Mouse (Mus musculus) adipocyte (in vitro differentiated cells): ENCODE measurements at regions not wholly inside any gene's neighbourhood (a gene's known extent, or its start where the extent isn't known, plus 50 kb on each side); places are given as distances from the start of the nearest gene placed in this dataset.
A peak's percentile ranks its signal among the peaks of the same experiment; 100 is the strongest.
"Not testable (repeated sequence)": the region's sequence is repeated elsewhere in the genome, so short reads cannot be mapped to it uniquely, and the experiment has no call there.

Source experiments
- DNase-seq: peaks from one replicate; pipeline ENCODE4 v3.0.0-alpha.2; 2016; ENCODE audit warnings: low spot score

DNA sequence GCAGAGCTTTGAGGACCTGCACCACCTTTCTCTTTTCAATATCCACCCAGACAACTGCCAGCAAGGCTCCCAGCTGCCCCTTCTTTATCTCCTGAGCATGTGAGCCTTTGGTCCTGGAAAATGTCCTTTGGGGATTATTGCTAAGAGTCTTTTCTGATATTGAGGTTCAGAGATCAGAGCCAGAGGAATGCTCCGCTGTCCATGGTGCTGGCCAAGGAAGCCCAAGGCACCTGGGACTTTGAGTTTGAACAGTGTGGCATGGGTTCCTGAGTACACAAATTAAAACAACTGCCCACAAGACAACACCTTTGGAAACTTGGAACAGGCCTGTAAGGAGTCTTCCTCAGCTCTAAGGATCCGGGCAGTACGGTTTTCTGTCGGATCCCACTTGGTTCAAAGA, 52.6 kb upstream of the Slc28a3 start:
- peak; percentile 3 for DNase-seq

DNA sequence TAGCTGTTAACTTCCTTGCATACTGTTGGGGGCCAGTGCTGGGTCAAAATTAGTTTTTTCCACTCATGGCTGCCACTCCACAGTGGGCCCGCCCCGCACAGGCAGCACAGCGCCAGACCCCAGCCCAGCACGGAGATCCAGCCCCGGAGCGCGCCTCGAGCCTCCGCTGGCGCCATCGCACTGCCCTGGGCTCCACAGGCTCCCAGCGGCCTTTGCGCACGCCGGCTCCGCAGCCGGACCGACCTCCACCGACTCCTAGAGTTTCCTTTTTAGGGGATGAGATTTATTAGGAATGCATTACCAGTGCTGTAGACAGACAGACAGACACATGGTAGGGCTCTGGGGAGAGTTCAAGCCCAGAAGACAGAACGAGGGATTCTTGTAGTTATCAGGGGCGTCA, 58.0 kb upstream of the Slc28a3 start:
- DNase-seq = no peak

DNA sequence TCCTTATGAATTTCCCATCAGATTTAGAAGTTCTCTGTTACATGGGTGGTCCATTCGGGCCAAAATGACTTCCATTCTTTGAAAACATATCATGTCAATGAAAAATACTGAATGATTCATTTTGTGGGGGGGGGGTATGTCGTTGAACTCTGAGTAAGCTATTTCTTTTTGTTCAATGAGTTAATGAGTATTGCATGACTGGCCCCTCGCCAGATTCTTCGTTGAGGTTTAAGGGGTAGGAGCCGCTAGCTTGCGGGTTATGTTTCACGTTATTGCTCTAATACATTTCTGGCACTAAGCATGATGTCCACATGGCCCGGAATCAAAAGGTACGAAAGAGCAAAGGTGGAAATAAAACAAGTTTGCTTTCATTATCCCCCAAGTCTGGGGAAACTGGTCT, 59.5 kb upstream of the Slc28a3 start:
- no peak for DNase-seq

GRCm38 (mm10) chr13:58675611-58676010, 64.9 kb upstream of the Slc28a3 start:
- DNase-seq = not testable (repeated sequence)

DNA sequence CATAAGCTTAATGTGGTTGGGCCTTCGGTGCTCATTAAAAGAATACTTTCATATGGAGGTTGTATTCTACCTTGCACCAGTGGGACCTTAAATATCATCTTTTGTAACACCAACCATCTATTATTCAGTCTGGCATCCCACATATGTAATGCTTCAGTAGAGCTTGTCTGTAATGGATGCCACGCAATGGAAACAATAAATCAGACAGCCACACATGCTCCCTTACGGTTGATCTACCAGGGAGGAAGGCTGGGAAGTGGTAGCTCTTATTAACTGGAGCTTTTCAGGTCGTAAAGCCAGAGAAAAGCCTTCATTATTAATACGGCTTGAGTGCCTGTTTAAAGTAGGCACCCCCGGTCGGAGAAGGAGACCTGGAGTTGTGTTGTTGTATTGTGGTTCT, 66.8 kb upstream of the Slc28a3 start:
- no peak for DNase-seq

- no peak for DNase-seq
Observed at GRCm38 (mm10) chr13:58679663-58680062, 69.0 kb upstream of the Slc28a3 start.

- DNase-seq = no peak
Observed at GRCm38 (mm10) chr13:58686822-58687221, 76.1 kb upstream of the Slc28a3 start.

DNA sequence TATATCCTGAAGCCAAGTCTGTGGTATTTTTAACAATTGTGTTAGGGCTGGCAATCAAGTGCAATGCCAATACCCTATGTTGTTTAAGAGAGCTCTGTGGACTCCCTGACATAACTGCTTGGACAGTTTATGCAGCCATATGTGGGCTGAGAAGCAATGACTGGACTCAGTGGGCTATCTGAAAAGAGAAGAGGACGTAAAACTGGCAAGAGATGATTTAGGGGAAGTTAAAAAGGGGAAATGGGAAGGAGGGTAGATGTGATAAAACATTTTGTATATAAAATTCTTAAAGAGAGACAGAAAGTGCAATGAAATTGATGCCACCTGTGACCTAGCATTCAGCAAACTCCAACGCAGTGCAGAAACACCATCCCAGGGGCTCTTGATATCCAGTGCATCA, 76.9 kb upstream of the Slc28a3 start:
- DNase-seq = no peak

- DNase-seq = no peak
Observed at GRCm38 (mm10) chr13:58688249-58688648, 77.6 kb upstream of the Slc28a3 start.

DNA sequence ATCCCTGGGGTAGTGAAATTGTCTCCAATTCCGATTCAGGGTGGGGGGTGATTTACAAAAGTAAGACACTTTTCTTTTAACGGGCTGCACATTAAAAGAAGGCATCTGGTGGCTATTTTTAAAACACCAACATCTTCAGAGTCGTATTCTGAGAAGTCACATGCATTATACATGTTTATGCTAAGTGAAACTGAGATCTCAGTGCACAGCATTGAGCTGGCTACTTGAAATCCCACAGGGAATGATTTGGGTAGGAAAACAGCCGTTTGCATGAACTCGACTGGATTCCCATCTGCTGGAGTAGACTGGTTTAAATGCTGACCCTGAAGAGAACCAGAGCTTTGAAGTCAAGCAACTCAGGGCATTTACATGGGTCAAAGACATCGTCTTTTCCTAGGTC, 84.0 kb upstream of the Slc28a3 start:
- DNase-seq = no peak

DNA sequence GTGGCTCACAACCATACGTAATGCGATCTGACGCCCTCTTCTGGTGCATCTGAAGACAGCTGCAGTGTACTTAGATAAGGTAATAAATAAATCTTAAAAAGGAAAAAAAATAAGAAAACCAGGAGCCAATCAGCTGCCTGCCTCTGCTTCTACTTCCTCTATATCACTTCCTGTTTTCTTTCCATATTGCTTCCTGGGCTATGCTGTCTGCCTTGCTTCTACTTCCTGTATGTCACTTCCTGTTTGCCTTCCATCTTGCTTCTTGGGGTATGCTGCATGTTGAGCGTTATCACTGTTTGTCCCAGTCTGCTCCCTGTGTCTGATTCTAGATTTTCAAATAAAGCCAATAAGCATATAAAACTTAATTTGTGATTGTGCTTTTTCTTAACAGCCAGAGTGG, 85.3 kb upstream of the Slc28a3 start:
- DNase-seq = no peak

DNA sequence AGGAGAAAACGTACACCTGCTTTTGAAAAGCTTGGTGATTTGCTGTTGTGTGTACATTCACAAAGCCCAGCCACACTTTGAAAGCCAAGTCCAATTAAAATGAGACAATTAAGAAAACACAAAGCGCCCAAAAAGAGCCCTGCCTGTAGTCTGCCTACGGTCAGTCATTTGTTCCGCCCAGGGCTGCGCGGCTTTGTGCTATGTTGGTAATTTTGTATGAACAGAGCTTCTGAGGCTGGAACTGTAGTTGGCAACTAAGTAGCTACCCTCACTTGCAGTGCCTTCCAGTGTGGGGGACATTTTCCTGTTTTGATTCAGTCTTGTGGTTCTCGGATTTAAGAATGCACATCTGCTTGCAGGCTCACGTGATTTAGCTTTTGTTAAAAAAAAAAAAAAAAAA, 89.3 kb upstream of the Slc28a3 start:
- no peak for DNase-seq

DNA sequence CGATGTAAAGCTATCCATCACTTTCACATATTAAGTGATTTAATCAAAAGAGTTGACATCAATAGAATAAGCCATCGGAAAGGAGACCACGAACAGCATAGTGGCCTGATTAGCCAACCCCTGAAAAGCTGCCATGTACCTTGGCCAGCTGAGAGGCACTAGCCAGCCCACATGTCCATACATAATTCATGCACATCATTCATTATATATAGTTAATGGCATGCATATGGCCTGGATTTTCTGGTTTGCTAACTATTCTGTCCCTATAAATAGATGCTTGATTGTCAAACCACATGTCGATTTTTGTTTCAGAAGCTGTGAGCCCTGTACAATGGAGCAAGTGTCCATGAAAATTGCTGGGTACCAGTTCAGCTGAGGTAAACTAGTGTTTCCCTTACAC, 93.5 kb upstream of the Slc28a3 start:
- no peak for DNase-seq

GRCm38 (mm10) chr13:58716584-58716983, 89.8 kb upstream of the Ntrk2 start:
- no peak for DNase-seq

DNA sequence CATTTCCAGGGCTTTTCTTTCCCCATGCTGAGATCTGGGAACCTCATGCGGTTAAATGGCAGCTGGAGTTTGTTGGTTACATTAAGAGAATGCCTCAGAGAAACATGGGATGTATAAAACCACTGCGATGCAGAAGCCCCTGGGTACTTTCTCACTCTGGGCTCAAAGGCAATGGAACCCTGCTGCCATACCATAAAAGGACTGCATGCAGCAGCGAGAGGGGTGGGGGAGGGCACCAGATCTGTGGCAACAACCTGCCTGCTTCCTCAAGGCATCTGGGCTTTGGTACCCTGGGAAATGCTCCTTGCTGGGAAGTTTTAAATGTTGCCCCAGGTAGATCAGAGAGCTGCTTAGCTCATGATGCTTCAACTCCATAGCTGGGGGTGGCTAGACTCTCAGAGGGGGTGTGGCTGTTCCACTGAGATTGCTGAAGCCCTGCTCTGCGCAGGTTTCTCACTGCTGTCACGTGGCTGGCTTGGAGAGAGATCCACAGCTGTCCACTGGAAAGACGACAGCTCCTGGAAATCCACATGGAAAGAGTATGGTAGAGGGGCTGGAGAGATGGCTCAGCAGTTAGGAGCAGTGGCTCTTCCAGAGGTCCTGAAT, 75.8 kb upstream of the Ntrk2 start:
- no peak for DNase-seq

- DNase-seq = no peak
Observed at GRCm38 (mm10) chr13:58732776-58733175, 73.6 kb upstream of the Ntrk2 start.

DNA sequence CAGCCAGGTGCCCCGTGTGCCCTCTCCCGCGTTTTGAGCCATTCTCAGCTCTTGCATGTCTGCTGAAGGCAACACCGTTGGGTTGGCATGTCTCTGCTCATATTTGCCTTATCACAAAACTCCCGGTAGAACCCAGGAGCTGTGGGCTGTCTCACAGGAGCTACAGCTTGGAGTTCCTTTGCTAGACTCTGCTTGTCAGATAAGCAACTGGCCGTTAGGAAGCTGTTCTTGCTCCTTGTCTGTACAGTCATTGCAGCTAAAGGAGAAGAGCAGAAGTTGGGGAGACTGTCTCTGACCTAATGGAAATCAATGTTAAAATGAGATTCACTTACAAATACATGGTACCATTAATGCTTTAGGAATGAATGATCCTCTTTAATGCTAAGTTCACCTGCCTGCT, 72.8 kb upstream of the Ntrk2 start:
- DNase-seq = no peak

DNA sequence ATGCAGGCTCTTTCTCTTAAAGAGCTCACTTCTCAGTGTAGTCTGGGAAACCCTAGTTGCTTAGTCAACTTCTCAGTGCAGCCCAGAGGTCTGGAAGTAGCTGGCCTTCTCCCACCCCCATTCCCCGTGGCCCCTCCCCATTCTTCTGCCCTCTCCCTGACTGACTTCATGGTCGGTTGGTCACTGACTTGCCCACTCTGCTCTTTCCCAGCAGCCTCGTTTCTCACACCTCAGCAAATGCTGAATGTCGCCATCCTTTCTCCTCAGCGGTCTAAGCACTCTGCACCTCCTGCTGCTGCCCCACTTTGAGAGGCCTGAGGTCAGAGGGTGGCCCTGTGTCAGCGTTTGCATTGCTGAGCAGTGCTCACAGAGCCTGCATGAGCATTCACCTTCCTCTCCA, 70.8 kb upstream of the Ntrk2 start:
- DNase-seq = no peak

- DNase-seq = no peak
Observed at GRCm38 (mm10) chr13:58740731-58741130, 65.6 kb upstream of the Ntrk2 start.

GRCm38 (mm10) chr13:58746056-58746455, 60.3 kb upstream of the Ntrk2 start:
- no peak for DNase-seq

GRCm38 (mm10) chr13:58747685-58748084, 58.7 kb upstream of the Ntrk2 start:
- no peak for DNase-seq

- DNase-seq = no peak
Observed at GRCm38 (mm10) chr13:58756125-58756524, 50.2 kb upstream of the Ntrk2 start.
